Mouse (Mus musculus) stomach, embryonic 16.5 days (tissue): Measurements from ENCODE around the gene Vdr. TPM values are rescaled to one million over a fixed set of nuclear protein-coding genes. Genes with fewer than 3 reads are reported as not detected.
"Not testable (repeated sequence)": the region's sequence is repeated elsewhere in the genome, so short reads cannot be mapped to it uniquely, and the experiment has no call there.

Source experiments
- ATAC-seq: fragments of 200-750 bp; cut with Nextera tagmentation; 2 replicates; pipeline ENCODE4 v1.8.0; 2017; ENCODE audit warnings: moderate number of reproducible peaks, moderate TSS enrichment; ENCODE audit not compliant: insufficient read depth, low FRiP score
- H3K27ac ChIP-seq: fragments of 300-500 bp; sonication (generic); 2 replicates; pipeline ENCODE4 v1.5.1; 2014; ENCODE audit warnings: low read length
- H3K27me3 ChIP-seq: fragments of 300-500 bp; sonication (generic); 2 replicates; pipeline ENCODE4 v1.6.1; 2014; ENCODE audit warnings: low read length, control low read depth, mixed read lengths; ENCODE audit not compliant: control insufficient read depth, insufficient read depth
- H3K36me3 ChIP-seq: fragments of 300-500 bp; sonication (generic); 2 replicates; pipeline ENCODE4 v1.6.1; 2014; ENCODE audit warnings: low read length; ENCODE audit not compliant: control insufficient read depth, insufficient read depth
- H3K4me1 ChIP-seq: fragments of 300-500 bp; sonication (generic); 2 replicates; pipeline ENCODE4 v1.6.1; 2014; ENCODE audit warnings: low read length, control low read depth, mixed read lengths; ENCODE audit not compliant: control insufficient read depth, insufficient read depth
- H3K4me2 ChIP-seq: fragments of 300-500 bp; sonication (generic); 2 replicates; pipeline ENCODE4 v1.6.1; 2014; ENCODE audit warnings: low read depth, low read length, mixed read lengths
- H3K4me3 ChIP-seq: fragments of 300-500 bp; sonication (generic); replicated peaks from 2 replicates; pipeline ENCODE4 v1.5.1; 2014; ENCODE audit warnings: mild to moderate bottlenecking, low read length
- H3K9ac ChIP-seq: fragments of 300-500 bp; sonication (generic); 2 replicates; pipeline ENCODE4 v1.6.1; 2014; ENCODE audit warnings: low read length
- H3K9me3 ChIP-seq: fragments of 300-500 bp; sonication (generic); replicated peaks from 2 replicates; pipeline ENCODE4 v1.6.1; 2016; ENCODE audit warnings: low read length, control low read depth; ENCODE audit not compliant: control insufficient read depth
- WGBS: fragments of 180-500 bp; shearing (Covaris S2); extraction: QIAGEN DNeasy Blood & Tissue Kit; methylation state at CpG from one replicate; pipeline ENCODE4 v1.1.7; 2014; 5-methylcytosine and 5-hydroxymethylcytosine counted together
- polyA plus RNA-seq: library from polyadenylated mRNA; unstranded; fragments of >200 nt; fragmentation: Nextera tagmentation; extraction: Ambion mirVana; gene quantifications from 2 replicates; pipeline ENCODE4 v1.2.1, GENCODE M21; 2015

Gene Vdr
- polyA plus RNA-seq, 1 experiment from 2014 or later = 2.3 TPM

DNA sequence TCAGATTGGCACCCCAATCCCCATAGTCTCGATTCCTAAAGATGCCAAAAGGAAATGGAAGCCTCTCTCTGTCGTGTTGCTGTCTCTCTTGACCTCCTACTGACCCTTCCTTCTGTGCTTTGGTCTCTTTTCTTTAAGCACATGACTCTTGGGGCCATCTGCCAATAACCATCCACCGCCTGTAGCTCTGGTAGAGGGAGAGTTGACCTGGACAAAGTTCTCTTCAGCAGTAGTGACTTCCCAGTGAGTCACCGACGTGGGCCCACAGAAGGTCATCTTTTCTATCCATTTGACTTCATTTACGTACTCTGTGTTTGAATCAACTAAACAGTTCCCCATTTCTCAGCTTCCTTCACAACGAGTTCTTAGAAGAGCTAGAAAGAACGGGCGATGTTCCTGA, 30.0 kb downstream of the Vdr start:
- Histone ChIP-seq H3K9me3 (no peaks in the 10 kb centered on the region), H3K4me3 (no peak overlapping the region), H3K27ac (no peak overlapping the region), H3K9ac (no peak overlapping the region), H3K27me3 (no peaks in the 10 kb centered on the region), H3K36me3 (no peaks in the 10 kb centered on the region), H3K4me1 (no peaks in the 10 kb centered on the region), H3K4me2 (no peak overlapping the region)
- 65% methylated on average over 9 of the region's 9 CpGs for WGBS
- ATAC-seq = no peak

DNA sequence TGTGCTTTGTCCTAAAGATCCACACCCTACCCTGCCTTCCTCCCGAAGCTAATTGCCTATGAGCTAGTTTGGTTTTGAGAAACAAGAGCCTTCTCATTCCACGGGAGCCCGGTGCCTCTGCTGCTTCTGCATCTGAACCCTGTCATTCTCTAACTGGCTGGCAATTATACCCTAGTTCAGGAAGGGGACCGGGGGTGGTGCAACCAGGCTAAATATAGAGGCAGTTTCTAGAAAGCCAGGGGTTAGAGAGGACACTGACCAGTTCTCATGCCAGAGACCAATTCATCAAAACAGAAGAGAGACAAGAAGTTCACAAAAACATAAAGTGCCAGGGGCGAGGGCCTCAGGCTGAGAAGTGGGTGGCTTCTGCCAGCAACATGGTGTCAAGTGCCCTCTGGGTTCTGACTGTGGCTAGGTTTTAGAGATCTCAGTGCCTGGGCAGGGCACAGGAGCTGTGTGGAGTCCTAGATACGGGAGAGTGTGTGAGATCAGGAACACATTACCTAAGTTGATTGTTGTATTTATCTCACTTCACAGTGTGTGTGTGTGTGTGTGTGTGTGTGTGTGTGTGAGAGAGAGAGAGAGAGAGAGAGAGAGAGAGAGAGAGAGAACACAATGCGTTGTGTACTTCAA, 31.6 kb downstream of the Vdr start:
- WGBS = 52% methylated on average over 7 of the region's 7 CpGs
- Histone ChIP-seq H3K27me3 (no peaks in the 10 kb centered on the region), H3K27ac (no peak overlapping the region), H3K9me3 (no peaks in the 10 kb centered on the region), H3K4me2 (no peak overlapping the region), H3K4me1 (no peaks in the 10 kb centered on the region), H3K36me3 (no peaks in the 10 kb centered on the region), H3K4me3 (no peak overlapping the region), H3K9ac (no peak overlapping the region)
- no peak for ATAC-seq

DNA sequence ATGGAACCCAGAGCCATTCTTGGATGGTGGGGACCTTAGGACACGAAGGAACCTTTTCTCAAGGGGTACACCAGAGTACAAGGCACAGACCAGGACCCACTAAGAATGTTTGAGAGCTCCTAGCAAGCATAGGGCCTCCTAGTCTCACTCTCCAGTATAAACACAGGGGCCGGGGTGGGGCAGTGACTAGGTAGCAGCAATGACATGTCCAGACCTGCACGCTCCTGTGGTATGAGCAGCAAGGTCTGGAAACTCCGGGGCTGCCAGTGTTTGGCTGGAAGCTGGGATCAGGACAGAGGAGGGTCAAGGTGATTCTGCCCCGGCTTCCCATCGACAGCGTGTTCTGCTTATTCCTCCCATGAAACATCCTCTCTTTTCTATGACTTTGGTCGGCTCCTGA, 34.6 kb downstream of the Vdr start:
- Histone ChIP-seq H3K9me3 (no peaks in the 10 kb centered on the region), H3K4me3 (no peak overlapping the region), H3K27ac (no peak overlapping the region), H3K27me3 (no peaks in the 10 kb centered on the region), H3K36me3 (no peaks in the 10 kb centered on the region), H3K9ac (no peak overlapping the region), H3K4me1 (0 out of 2 replicates have a peak, but pooled peaks cover 2% of the 10 kb centered on the region), H3K4me2 (no peak overlapping the region)
- WGBS = 80% methylated on average over 8 of the region's 8 CpGs
- ATAC-seq = no peak; the same call in 1 of the 2 replicates

DNA sequence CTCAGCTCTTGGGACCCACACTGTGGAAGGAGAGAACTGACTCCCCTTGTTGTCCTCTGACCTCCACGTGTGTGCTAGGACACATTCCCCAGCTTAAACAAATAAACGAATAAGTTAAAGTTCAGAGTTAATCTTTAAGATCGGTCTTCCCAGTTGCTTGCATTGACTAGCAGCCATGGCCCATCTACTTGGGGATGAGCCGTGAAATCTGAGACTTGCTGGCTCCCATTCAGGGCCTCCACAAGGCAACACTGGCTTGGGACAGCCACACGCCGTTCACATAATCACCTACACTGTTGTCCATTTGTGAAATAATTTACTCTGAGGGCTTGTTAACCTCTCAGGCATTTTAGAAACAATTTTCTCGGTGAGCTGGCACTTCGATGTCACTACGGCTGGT, 36.7 kb downstream of the Vdr start:
- 60% methylated on average over 9 of the region's 9 CpGs for WGBS
- Histone ChIP-seq H3K9me3 (no peaks in the 10 kb centered on the region), H3K36me3 (no peaks in the 10 kb centered on the region), H3K4me1 (0 out of 2 replicates have a peak, but pooled peaks cover 2% of the 10 kb centered on the region), H3K4me2 (no peak overlapping the region), H3K27me3 (no peaks in the 10 kb centered on the region), H3K27ac (no peak overlapping the region), H3K4me3 (no peak overlapping the region), H3K9ac (no peak overlapping the region)
- no peak for ATAC-seq

DNA sequence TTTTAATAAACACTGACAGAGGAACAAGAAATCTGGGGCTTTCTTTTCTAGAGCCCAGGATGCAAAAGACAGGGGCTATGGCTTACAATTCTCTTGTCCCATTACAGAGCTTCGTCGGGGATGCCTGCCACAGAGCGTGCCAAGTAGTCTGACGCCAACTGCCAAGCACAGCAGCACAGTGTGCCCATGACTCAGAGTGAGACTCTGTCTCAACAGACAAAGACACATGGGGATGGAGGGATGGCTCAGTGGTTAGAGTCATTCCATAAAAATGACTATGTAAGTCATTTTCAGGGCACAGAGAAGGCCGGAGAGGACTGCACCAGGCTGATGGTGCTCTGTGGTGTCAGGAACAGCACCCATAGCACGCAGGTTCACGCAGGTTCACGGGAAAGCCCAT, 38.3 kb downstream of the Vdr start:
- no peaks in the 10 kb centered on the region for H3K36me3 ChIP-seq
- no peak overlapping the region for H3K9ac ChIP-seq
- 0 out of 2 replicates have a peak, but pooled peaks cover 2% of the 10 kb centered on the region for H3K4me1 ChIP-seq
- ATAC-seq = no peak
- H3K9me3 ChIP-seq = peaks cover under 1% of the 10 kb centered on the region; the same call in 1 of the 2 replicates
- WGBS = 93% methylated on average over 8 of the region's 8 CpGs
- no peak overlapping the region for H3K4me3 ChIP-seq
- no peak overlapping the region for H3K4me2 ChIP-seq
- H3K27me3 ChIP-seq = no peaks in the 10 kb centered on the region
- H3K27ac ChIP-seq = no peak overlapping the region

DNA sequence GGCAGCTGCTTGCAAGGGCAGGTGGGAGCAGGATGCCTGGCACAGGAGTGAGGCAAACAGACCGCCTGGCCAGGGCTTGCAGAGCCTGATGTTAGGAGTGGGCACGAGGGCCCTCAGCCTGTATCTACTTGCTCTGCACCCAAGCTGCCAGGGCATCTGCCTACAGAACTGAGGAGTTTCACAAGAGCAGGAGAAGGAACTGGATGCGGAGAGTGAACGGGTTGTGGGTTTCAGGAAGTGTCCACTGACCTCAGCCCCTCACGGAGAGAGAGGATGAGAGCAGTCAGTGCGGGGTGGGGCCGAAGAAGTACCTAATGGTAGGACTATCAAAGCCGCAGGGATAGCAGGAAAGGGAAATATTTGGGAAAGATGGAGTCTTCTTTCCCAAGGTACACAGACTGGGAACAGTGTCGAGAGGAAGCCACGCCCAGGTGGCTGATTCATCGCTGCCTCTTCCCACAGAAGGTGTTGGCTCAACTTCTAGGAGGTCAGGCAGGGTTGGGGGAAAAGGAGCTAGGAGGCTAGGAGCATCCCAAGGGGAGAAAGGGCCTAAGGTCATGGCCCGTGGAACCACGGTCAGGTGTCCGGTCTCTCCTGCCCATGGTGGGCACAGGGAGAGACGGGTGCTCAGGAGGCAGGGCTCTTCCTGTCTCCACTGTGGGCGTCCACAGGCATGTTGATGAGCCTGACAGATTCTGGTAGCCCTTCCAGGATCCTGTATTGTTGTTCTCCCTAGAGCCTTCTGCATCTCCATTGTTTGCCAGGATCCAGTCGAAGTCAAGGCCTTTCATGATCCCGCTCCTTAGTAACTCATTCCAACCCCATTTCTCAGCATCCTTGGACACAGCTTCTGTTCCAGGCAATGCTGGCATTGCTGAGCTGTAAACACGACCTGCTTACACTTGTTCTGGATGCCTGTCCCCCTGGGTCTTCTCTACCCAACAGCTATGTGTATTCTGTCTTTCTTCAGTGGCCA, 39.1 kb downstream of the Vdr start:
- H3K4me2 ChIP-seq = no peak overlapping the region
- peaks cover 7% of the 10 kb centered on the region; the same call in 1 of the 2 replicates for H3K9me3 ChIP-seq
- no peak for ATAC-seq
- no peak overlapping the region for H3K4me3 ChIP-seq
- no peak overlapping the region for H3K27ac ChIP-seq
- H3K9ac ChIP-seq = no peak overlapping the region
- 0 out of 2 replicates have a peak, but pooled peaks cover 4% of the 10 kb centered on the region for H3K36me3 ChIP-seq
- 0 out of 2 replicates have a peak, but pooled peaks cover 2% of the 10 kb centered on the region for H3K4me1 ChIP-seq
- WGBS = 76% methylated on average over 19 of the region's 19 CpGs
- H3K27me3 ChIP-seq = no peaks in the 10 kb centered on the region

DNA sequence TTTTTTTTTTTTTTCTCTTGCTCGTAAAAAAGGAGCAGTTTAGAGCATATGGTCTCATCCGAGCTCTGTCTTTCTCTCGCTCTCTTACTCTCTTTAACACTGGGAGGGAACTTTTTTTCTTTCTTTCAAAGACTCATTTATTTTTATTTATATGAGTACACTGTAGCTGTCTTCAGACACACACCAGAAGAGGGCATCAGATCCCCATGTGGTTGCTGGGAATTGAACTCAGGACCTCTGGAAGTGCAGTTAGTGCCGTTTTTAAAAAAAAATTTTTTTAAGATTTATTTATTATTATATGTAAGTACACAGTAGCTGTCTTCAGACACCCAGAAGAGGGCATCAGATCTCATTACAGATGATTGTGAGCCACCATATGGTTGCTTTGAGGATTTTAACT, 40.3 kb downstream of the Vdr start:
- 80% methylated on average over 4 of the region's 4 CpGs for WGBS

DNA sequence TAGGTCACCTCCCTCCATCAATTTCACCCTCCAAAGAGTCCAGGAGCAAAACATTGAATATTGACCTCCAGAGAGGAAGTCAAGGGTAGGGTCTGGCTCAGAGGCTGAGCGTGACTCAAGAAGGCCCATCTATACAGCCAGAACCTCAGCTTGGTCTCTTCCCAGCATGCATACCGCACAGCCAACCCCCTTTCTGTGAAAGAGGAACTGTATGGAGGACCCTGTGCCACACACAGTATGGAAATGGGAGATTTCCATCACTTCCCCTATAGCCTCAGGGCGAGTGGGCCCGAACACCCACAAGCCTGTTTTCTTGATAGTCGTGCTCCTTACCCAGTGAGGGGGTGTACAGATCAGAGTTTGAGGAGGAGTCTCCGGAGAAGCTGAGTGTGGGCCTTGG, 41.4 kb downstream of the Vdr start:
- H3K27me3 ChIP-seq = no peaks in the 10 kb centered on the region
- H3K27ac ChIP-seq = no peak overlapping the region
- 0 out of 2 replicates have a peak, but pooled peaks cover 7% of the 10 kb centered on the region for H3K36me3 ChIP-seq
- ATAC-seq = no peak
- no peak overlapping the region for H3K9ac ChIP-seq
- H3K4me3 ChIP-seq = no peak overlapping the region
- H3K4me2 ChIP-seq = no peak overlapping the region
- 89% methylated on average over 6 of the region's 6 CpGs for WGBS
- peaks cover 11% of the 10 kb centered on the region; the same call in 1 of the 2 replicates for H3K9me3 ChIP-seq
- H3K4me1 ChIP-seq = peaks cover 15% of the 10 kb centered on the region

More for the DNA sequence above, 40.3 kb downstream of the Vdr start:
- H3K9ac ChIP-seq, H3K27ac ChIP-seq, H3K36me3 ChIP-seq, H3K4me1 ChIP-seq, H3K27me3 ChIP-seq, ATAC-seq, H3K4me2 ChIP-seq, H3K4me3 ChIP-seq: not testable (repeated sequence)
- peaks cover 11% of the 10 kb centered on the region; the same call in 1 of the 2 replicates for H3K9me3 ChIP-seq

DNA sequence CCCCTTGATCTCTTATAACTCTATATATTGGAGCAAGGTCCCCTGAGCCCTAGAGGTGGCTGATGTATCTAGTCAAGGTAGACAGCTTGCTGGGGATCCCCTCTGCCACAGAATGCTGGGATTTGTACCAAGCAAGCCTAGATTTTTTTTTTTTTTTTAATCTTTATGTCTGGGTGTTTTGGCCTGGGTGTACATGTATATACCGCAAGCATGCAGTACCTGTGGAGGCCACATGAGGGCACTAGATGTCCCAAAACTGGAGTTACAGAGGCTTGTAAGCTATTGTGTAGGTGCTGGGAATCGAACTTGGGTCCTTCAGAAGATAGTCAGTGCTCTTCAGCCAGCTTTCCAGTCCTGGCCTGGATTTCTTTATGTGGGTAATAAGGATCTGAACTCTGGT, 44.4 kb downstream of the Vdr start:
- ATAC-seq = no peak
- Histone ChIP-seq H3K4me2 (no peak overlapping the region), H3K4me1 (peaks cover 27% of the 10 kb centered on the region), H3K9me3 (peaks cover 11% of the 10 kb centered on the region; the same call in 1 of the 2 replicates), H3K27me3 (no peaks in the 10 kb centered on the region), H3K4me3 (no peak overlapping the region), H3K9ac (no peak overlapping the region), H3K27ac (no peak overlapping the region), H3K36me3 (0 out of 2 replicates have a peak, but pooled peaks cover 7% of the 10 kb centered on the region)
- 96% methylated on average over 2 of the region's 2 CpGs for WGBS
